Mouse (Mus musculus) yolk sac, embryonic 10.5 days (tissue): ENCODE measurements at regions not wholly inside any gene's neighbourhood (a gene's known extent, or its start where the extent isn't known, plus 50 kb on each side); places are given as distances from the start of the nearest gene placed in this dataset.

Experiments
- DNase-seq: peaks from one replicate; pipeline ENCODE4 v3.0.0-alpha.2; 2017; ENCODE audit warnings: low spot score

DNA sequence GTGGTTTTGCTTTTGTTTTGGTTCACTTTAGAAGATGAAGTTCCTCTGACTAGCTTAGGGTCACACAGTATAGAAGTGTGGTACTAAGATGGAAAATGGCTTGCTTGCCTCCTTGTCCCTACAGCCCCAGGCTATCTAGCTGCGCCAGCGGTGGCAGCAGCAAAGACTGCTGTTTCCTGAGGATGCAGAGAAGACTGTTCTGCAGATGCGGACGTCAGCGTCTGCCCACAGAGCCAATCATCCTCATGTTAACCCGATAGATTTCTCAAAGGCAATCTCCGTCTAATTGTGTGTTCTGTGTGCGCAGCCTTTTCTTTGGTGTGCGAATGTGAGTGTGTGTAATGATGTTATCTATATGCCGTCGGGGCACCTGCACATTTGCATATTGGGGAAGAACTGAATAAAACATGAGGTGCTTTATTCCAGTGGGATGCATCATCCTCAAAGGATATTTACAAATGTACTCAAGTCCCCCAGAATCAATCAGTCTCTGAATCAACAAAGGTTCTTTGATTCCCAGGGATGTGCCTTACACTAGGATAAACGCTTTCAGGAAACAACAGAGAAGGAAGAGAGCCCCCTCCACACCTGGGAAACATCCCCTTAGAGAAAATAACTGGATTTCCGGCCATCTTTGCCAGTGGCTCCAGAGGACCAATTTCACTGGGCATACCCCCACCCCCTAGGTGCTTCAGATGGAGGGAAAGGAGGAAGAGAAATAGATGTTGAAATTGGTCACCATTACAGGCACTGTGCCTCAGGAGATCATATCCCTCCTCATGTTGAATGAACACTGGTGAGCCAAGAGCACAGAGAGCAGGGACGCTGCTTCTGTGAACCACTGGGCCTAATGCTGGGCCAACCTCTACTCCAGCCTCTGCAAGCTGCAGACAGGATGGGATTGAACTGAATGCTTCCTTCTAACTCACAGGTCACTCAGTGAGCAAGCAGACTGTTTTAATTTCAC is 409.7 kb upstream of the Plxna2 start:
- DNase-seq = no peak

DNA sequence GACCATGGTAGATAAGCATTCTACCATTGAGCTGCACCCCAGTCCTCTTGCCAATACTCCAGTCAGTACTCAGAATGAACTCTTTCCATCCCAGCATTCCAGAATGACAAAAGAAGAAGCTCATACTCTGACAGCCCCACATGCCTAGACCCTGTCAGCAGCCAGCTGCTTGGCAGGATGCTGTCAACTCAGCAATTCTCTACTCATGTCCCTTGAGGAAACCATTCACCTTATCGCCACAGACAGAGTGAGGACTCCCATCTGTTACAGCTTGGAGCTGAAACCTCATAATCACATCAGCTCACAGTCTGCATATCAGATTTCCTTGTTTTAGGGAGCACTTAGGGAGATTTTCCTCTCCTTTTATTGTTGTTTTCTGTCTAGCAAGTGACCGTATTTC is 420.5 kb upstream of the Plxna2 start:
- DNase-seq = no peak

DNA sequence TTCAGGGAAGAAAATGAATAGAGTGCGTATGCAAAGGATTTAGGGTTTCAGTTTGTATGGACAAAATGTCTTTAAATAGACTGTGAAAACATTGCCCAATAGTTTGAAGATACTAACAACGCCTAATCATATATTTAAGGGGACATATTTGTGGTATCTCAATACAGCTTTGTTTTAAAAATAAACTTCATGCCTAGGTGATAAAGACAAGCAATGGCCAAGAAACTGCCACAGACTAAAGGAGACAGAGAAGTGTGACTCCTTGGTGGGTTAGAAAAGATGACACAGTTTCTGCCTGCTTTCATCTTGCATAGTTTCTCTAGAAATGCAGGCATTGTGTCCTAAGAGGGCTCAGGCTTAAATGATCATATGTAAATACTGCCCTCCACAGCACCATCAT is 435.7 kb upstream of the Plxna2 start:
- DNase-seq = no peak

DNA sequence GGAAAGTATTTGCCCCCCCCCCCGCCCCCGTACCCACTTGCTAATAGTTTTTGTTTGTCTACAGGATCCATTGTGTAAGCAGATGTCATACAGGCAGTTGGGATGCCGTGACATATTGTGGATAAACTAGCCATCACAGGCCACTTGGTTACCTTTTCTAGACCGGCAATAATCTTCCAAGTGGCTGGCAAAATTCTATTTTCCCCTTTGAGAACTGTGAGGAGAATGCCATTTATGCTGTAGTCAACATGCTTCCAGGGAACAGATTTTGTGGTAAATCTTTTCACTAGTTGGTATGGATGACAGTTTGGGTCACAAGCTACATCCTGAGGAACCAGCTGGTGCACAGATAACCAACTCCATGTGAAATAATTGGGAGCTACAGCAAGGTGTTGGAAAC is 456.5 kb upstream of the Plxna2 start:
- DNase-seq = no peak

DNA sequence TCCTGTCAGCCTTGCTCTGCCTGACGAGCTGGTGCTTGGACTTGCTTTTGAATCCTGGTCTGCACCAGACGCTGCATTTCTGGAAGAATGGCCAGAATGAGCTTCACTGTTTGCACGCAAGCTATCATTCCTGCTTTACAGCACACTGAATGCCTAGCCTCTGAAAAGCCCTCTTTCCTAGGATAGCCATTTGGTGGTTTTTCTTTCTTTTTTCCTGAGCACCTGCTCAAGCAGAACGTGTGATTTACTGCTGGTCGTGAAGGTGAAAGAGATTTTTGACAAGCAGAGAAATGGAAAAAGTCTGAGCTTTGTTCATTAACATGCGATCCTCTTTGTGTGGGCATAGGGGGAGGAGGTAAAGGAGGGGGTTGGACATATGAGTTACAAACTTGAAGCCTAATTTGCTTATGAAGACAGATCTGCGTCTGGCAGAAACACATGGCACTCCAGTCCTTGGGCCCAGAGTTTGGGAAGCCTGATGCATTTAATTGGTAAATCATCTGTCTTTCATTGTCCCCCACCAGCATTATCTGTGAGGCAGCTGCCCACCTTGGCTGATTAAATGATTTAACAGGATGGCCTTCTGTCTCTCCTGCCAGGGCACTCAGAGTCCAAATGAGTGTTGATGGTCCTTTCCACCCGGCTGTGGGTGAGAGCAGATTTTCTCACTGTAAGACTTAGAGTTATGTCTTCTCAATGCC is 457.1 kb upstream of the Plxna2 start:
- DNase-seq = no peak

DNA sequence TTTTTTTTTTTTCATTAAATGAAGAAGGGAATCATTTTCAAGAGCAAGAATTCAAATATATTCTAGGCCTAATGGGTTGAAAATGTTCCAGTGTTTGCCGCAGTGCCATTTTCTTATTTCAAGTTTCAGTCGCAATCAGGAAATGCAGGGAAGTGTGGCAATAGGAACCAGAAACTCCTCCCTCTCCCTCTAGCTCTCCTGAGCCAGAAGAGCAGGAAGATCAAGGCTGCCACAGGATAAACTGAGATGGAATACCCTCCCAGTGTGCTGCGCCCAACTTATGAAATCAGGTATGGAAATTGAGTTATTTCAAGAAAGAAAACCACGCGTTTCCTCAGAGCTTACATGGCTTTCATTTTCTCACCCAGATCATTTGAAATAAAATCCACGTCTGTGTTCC is 460.8 kb upstream of the Plxna2 start:
- DNase-seq = no peak

DNA sequence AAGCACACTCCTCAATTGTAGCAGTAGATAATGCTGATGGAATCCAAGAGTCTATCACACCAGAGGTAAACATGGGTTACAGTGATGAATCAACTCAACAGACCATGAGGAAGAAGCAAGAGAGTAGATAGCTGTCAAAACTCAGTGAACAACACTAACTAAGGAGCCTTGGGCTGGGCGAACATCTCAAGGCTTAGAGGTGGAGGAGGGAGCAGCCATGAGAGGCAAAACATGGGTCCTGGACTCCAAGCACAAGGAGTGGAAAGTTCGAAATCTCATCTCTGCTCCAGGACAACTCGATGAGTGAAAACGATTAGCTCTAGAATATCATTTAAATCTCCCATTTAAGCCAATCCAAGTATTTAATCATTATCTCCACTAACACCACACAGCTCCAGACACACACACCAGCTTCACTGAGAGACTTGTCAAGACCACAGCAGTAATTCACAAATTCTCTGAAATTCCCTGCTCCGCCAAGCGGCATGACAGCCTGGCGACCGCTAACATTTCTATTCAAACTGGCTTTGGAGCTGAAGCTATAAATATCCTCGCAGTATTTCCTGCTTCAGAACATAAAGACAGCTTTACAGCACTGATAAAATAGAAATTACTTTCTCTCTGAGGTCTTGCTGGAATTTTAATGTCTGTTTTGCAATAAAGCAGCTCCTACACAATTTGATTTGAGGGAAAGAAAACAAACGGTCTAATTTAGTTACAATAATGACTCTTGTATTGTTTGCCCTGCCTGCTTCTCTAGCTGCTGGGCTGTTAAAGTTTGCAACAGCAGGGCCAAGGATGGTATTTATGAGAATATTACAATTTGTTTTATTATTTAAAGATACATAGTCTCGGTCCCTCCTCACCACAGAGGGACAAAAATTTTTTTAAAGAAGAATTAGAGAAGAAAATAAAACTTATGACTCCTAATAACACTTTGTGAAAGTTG is 469.3 kb upstream of the Plxna2 start:
- DNase-seq = no peak

DNA sequence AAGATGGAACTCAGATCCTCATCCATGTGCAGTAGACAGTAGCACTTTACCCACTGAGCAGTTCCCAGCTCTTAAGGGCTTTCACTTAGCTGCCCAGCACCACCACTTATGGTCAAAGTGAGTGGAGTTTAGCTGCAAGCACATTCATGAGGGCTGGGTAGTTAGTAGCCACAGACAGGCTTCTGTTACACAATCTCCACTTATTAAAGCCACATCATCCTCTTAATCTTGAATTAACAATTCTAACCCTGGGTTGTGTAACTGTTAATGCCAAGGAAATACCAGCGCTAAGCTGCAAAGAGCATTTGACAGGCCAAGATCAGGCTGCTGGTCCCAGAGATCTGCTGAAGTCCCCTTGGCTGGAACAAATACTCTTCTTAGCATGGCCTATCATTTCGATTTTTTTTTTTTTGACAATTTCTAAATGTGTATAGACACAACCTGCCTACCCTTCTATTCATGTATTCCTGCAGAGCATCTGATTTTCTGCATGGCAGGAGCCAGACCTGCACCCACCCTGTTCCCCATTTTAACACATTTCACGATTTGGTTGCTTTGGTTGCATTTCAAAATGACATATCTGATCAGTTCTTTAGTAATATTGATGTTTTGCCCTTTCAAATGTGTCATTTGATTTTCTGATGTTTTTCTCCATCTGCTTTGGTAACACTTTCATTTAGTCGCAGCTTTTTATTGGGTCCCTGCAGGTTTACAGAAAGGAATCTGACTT is 500.2 kb upstream of the Plxna2 start:
- no peak for DNase-seq

DNA sequence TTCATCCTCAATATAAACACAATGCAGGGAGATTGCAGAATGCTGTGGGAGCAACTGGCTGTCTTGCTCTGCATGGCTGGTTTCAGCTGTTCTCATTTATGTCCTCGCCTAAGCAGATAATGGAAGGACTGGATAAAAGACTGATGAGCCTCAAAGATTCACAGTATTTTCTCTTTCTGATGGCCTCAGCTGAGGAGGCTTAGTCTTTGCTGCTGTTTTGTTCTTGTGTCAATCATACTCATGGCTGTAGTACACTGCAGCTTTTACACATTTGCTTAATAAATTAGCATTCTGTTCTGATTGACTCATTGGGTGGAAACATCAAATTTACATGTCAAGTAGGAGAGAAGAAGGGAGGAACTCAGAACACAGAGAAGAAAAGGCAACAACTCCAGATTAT is 503.6 kb upstream of the Plxna2 start:
- no peak for DNase-seq

DNA sequence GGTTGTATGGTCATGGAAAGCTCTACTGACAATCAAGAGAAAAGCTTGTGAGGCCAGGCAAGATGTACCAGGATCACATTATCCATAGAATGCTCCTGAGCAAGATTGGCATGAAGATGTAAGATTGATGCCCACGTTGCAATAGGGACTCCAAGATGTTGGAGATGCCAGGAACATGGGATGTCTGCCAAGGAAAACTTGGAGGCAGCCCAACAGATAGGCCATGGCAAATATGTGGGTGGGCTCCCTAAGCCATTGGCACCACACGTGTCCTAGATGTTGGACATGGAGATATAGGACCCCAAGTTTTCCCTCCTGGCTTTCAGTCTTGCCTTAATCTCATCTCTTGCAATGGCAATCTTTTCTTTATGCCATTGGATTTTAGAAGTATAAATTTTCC is 506.1 kb upstream of the Plxna2 start:
- DNase-seq = no peak

DNA sequence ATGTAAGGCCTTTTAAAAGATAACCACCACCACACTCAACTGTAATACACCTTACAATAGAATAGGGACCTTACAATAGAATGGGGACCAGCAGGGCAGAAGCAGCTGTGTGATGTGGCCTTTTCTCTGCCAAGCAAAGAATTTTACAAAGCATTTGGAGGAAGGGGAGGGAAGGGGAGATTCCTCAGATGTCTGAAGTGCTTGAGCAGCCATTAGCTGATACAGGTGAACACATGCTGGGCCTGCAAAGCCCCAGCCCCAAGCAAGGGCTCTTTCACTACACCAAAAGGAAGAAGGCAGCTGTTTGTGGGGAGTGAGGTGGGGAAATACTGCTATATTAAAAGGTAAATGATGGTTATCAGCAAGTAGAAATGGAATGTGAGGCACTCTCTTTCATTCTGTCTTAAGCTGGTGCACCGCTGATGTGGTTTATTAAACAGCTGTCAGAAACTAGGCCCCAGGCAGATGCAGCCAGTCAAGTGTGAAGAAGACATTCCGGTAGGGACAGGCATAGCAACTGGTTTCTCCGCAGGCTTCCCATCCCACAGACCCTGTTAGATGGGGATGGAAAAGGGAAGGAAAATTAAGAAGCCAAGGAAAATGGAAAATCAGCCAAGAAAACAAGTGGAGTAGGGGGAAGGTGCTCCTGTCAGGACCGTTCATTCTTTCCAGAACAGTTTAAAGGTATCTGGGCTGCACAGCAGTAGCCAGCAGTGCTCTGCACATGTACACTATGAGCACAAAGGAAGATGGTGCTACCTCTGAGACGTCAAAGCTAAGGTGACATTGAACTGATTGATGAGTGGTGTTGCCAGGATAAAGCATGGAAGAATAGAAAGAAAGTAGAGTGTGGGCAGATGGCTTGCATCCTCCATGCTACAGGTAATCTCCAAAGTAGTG is 508.6 kb upstream of the Plxna2 start:
- DNase-seq = no peak

DNA sequence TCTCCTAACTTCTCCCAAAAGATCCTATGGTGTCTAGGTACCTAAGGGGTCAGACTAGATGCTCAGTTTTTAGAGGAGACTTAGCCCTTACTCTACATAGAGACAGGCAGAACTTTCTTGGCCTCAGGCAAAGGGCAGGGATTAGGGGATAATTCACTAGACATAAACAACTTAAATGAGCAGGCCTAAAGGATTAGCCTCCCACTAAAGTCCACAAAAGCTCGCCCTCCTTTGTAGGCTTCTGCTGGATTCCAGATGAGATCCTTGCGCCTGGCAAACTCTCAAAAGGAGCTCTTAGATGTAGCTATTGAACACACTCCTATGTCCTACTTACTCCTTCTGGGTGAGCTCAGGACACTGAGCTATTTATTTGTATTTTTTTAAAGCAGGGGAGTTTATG is 509.9 kb upstream of the Plxna2 start:
- peak; percentile 13 for DNase-seq

DNA sequence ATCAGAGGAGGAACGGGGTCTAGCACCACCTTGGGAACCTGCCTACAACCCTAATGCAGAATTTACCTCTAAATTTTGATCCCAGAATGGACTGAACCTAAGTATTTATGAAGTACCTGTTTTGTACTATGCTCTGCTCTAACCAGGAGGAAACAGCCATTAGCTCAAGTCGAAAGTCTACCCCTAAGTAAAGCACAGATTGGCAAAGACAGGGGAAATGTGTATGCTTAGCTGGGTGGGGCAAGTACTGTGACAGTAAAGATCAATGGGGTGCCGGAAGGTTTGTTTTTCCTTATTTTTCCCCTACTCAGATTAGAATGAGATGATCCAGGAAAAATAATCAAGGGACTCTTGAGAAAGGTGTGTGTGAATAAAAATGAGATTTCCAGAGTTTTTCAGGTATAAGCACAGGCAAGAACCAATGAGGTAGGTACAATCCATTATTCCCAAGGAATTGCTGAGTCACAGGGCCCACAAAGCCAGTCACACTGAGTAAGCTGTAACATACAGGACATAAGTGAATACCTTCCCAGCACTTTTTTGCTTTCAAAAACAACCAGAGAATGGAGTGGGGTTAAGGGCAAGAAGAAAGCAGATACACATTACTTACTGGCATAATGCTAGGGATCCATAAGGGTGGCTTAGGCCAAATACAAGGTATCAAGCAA is 510.6 kb upstream of the Plxna2 start:
- DNase-seq = no peak

DNA sequence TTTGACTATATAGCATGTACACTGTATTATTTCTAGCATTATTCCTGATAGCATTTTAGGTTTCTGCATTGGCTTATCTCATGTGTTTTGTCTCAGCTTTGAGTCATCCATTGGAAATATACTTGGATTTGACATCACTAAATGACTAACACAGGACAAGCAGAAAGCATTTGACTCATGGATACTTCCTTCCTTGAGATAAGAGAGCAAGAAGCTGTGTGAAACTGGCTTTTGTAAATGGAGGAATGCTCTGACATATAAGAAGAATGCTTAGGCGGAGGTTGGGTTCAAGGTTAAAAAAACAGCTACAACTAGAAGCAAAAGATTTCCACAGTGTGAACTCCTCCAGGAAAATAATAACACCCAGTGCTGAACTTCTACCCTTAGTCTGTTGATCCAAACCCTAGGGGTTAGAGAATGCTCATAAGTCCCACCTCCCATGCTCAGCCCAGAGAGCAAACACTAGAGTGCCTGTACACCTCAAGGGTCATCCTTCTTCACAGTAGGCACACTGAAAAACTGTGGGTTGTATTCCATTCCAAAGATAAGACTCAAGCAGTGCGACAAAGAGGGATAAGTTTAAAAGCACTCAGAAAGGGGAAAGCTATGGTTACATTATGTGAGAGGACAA is 528.0 kb upstream of the Plxna2 start:
- DNase-seq = no peak

DNA sequence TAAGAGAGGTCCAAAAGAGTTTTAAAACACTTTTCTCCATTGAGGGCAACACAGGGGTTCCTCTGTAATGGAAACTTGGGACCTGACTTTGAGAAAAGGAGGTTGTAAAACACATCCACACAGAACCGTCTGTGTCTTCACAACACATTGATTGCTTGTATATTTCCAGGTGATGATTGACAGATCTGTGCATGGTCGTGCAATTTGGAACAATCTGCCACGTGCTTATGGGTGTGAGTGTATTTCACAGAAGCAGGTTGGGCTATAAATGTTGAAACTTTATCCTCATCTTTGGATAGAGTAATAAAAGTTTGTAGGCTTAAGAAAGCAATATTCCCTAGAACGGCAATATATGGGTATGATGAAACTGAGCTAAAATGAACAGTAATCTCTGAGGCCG is 559.5 kb upstream of the Plxna2 start:
- DNase-seq = no peak

DNA sequence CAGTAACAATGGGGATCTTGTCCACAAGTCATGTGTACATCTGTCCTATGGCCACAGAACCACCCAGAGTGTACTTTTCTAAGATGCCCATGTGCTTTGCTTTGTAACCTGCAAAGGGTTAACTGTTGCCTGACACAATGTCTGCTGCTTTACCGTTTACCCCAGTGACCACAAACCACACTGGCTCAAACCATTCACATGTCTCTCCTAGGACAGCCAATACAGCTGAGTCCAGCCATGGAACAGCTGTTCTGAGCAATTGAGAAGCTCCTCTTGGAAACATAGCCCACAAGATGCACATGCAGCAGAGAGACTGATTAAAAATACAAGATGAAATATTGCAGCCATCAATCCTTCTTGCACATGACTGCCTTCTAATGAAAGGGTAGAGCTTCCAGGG is 561.5 kb upstream of the Plxna2 start:
- no peak for DNase-seq

DNA sequence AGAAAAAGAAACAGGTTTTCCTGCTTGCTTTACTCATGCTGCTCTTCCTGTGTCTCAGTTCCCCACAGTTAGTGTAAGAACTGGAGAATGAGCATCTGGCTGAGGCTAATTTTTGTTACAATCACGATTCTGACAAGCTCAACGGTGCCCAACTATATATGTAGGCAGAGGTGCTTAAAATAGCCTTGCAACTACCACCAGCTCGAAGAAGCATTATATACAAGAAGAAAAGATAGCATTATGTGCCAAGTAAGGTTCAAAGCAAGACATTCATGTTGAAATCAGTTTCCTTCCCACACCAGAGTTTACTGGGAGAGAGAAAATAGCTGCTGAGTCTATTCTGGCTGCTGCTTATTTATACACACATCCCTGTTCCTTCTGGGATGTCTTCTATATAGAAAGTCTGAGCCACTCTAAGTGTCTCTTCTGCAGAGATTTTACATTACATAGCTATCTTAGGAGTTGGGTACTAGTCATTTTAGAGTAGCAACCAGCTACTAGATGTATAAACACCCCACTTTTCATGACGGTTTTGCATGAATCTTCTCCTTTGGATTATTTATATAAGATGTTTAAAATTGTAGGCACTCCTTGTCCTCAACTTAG is 568.2 kb upstream of the Plxna2 start:
- no peak for DNase-seq

DNA sequence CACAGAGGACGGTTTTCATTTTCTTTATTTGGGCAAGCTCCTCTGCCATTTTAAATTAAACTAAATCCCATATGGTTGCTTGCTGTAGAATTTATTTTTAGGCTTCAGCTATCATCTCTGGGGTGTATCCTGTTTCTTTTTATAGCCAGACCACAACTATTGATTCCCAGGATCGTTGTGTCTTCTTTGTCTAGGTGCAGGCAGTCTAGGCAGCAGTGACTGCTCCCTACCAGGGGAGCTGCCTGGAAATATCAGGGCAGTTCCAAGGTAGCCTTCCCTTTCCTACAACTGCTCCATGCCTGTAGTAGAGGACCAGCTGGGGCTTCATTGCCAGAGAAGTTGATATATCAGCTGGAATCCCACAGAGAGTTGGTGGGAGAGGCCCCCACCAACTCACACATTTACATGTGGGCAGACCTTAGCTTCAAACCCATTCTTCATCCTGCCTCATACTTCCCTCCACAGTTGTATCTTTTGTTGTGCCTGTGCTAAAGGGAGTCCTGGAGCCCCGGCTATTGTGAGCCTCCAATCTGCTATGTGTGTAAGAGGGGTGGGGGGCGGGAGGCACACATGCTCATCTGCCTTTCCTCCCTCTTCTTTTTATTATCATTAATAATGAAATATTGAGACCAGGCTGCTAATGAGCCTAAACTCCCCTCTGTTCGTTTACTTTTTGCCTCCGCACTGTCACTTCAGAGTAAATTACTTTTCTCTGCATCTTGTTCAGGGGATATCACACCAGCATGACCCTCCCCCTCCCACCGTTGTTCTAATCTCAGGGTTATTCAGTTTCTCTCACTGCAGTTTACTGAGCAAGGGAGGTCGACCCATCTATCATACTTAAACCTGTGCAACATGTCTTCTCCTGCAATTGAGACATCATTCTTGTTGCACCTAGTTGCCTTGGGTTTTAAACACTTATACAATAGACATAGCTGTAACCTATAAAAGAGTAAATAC is 576.3 kb upstream of the Plxna2 start:
- no peak for DNase-seq
